Mouse (Mus musculus) spleen, adult 2 months (tissue): Measurements from ENCODE around the gene Acot4.
"Not testable (repeated sequence)": the region's sequence is repeated elsewhere in the genome, so short reads cannot be mapped to it uniquely, and the experiment has no call there.

ENCODE experiments used
- CTCF ChIP-seq: fragments of 200-500 bp; IDR thresholded peaks from 2 replicates; pipeline ENCODE4 v1.5.1; 2011; ENCODE audit warnings: mild to moderate bottlenecking, inconsistent platforms; ENCODE audit not compliant: insufficient read depth, insufficient read length, insufficient replicate concordance; ENCODE audit errors: extremely low read depth
- POLR2A ChIP-seq: fragments of 200-500 bp; IDR thresholded peaks from 2 replicates; pipeline ENCODE4 v1.6.1; 2011; ENCODE audit warnings: low read depth, low read length, inconsistent platforms

GRCm38 (mm10) chr12:84033302-84033701 is 4.9 kb upstream of the Acot4 start:
- not testable (repeated sequence) for TF ChIP-seq CTCF, POLR2A
